Mouse (Mus musculus) adrenal gland (tissue): Measurements from ENCODE around the gene Rhox3c.
"Not testable (repeated sequence)": the region's sequence is repeated elsewhere in the genome, so short reads cannot be mapped to it uniquely, and the experiment has no call there.

Experiments used
- intact Hi-C: fragments of 180-260 bp; cut with DNase I; formaldehyde crosslinking; loops from one replicate; pipeline ENCODE4 v1.15.1; 2025
- long read RNA-seq, 2 experiments: library from polyadenylated mRNA; unstranded; transcript quantifications; one replicate each; pipeline ENCODE4 v2.0.0; 2020; ENCODE audit warnings: borderline replicate concordance in 1 of 2; ENCODE audit not compliant: insufficient replicate concordance in 1 of 2

Rhox3c gene
- long read RNA-seq, experiment 1: 0 reads
- long read RNA-seq, experiment 2: 0 reads

GRCm38 (mm10) chrX:37458285-37458684 is at the start of gene Rhox3c:
TSS of gene Rhox3c (plus strand) at chrX:37458585.
- intact Hi-C loops: not testable (repeated sequence)

- intact Hi-C loops: not testable (repeated sequence)
Observed at GRCm38 (mm10) chrX:37411767-37412166, 46.6 kb upstream of the Rhox3c start, which contains the start of gene Rhox2b. TSS of gene Rhox2b (plus strand) at chrX:37412067.

GRCm38 (mm10) chrX:37432194-37432593 is 26.2 kb upstream of the Rhox3c start, which contains the start of gene Rhox4b:
TSS of gene Rhox4b (plus strand) at chrX:37432494.
- intact Hi-C loops: not testable (repeated sequence)

- intact Hi-C loops: not testable (repeated sequence)
Observed at GRCm38 (mm10) chrX:37453380-37453779, 5.0 kb upstream of the Rhox3c start, which contains the start of gene Rhox2c. TSS of gene Rhox2c (plus strand) at chrX:37453680.

GRCm38 (mm10) chrX:37480037-37480436 is 21.7 kb downstream of the Rhox3c start, which contains the start of gene Rhox4c:
TSS of gene Rhox4c (plus strand) at chrX:37480337.
- intact Hi-C loops: not testable (repeated sequence)

- intact Hi-C loops: not testable (repeated sequence)
Observed at GRCm38 (mm10) chrX:37514059-37514458, 55.7 kb downstream of the Rhox3c start, which contains the start of gene Rhox4d. TSS of gene Rhox4d (plus strand) at chrX:37514359.
